Mouse (Mus musculus) intestine, postnatal 0 days (tissue): ENCODE measurements around the gene Hras. TPM values are rescaled to one million over a fixed set of nuclear protein-coding genes. Genes with fewer than 3 reads are reported as not detected.

Source experiments
- ATAC-seq: fragments of 200-750 bp; cut with Nextera tagmentation; 2 replicates; pipeline ENCODE4 v1.8.0; 2017; ENCODE audit warnings: mild to moderate bottlenecking, moderate TSS enrichment, moderate library complexity
- H3K27ac ChIP-seq: fragments of 300-500 bp; sonication (generic); 2 replicates; pipeline ENCODE4 v1.5.1; 2014; ENCODE audit warnings: mild to moderate bottlenecking, low read depth, low read length, moderate library complexity
- H3K27me3 ChIP-seq: fragments of 300-500 bp; sonication (generic); replicated peaks from 2 replicates; pipeline ENCODE4 v1.6.1; 2014; ENCODE audit warnings: low read length, mixed read lengths; ENCODE audit not compliant: control insufficient read depth, insufficient read depth
- H3K36me3 ChIP-seq: fragments of 300-500 bp; sonication (generic); 2 replicates; pipeline ENCODE4 v1.6.1; 2014; ENCODE audit warnings: mild to moderate bottlenecking, moderate library complexity; ENCODE audit not compliant: control insufficient read depth, insufficient read depth
- H3K4me1 ChIP-seq: fragments of 300-500 bp; sonication (generic); replicated peaks from 2 replicates; pipeline ENCODE4 v1.6.1; 2014; ENCODE audit warnings: antibody characterized with exemption, low read length, mixed read lengths; ENCODE audit not compliant: control insufficient read depth, insufficient read depth
- H3K4me2 ChIP-seq: fragments of 300-500 bp; sonication (generic); replicated peaks from 2 replicates; pipeline ENCODE4 v1.6.1; 2014; ENCODE audit warnings: low read depth, mild to moderate bottlenecking, moderate library complexity
- H3K4me3 ChIP-seq: fragments of 300-500 bp; sonication (generic); 2 replicates; pipeline ENCODE4 v1.5.1; 2014; ENCODE audit warnings: low read depth, low read length
- H3K9ac ChIP-seq: fragments of 300-500 bp; sonication (generic); 2 replicates; pipeline ENCODE4 v1.6.1; 2014; ENCODE audit warnings: mild to moderate bottlenecking, low read depth, low read length
- H3K9me3 ChIP-seq: fragments of 300-500 bp; sonication (generic); 2 replicates; pipeline ENCODE4 v1.6.1; 2016; ENCODE audit warnings: mixed run types; ENCODE audit not compliant: control insufficient read depth
- CTCF ChIP-seq: sonication (generic); IDR thresholded peaks from 2 replicates; pipeline ENCODE4 v1.5.1; 2016; ENCODE audit warnings: low read depth, mild to moderate bottlenecking, control low read depth, antibody characterized with exemption, moderate library complexity
- WGBS: fragments of 180-500 bp; shearing (Covaris S2); extraction: QIAGEN DNeasy Blood & Tissue Kit; methylation state at CpG from one replicate; pipeline ENCODE4 v1.1.7; 2014; 5-methylcytosine and 5-hydroxymethylcytosine counted together
- polyA plus RNA-seq: library from polyadenylated mRNA; unstranded; fragments of >200 nt; fragmentation: Nextera tagmentation; extraction: Ambion mirVana; gene quantifications from 2 replicates; pipeline ENCODE4 v1.2.1, GENCODE M21; 2015

The Hras gene
- polyA plus RNA-seq, 1 experiment from 2014 or later, result 72.3 TPM

DNA sequence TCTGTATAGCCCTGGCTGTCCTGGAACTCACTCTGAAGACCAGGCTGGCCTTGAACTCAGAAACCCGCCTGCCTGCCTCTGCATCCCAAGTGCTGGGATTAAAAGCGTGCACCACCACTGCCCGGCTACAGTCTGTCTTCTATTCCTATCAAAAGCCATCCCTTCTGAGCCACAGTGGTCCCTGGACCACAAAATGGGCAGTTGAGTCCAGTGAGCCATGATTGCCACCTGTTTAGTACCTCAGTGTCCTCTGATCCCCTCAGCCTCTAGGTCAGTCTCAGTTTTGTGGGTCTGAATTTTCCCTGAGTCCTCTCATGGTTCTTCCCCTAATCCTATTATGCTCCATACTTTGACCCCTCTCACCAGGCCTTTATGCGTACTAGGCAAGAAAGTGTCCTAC, 34.0 kb upstream of the Hras start:
- ATAC-seq, result no peak
- H3K27ac ChIP-seq, result no peak overlapping the region
- peak overlapping the region; percentile 79; the same call in 1 of the 2 replicates for H3K4me2 ChIP-seq
- 76% methylated on average over 4 of the region's 4 CpGs for WGBS
- H3K4me3 ChIP-seq, result no peak overlapping the region; the same call in 1 of the 2 replicates
- H3K36me3 ChIP-seq, result peaks cover 20% of the 10 kb centered on the region
- H3K4me1 ChIP-seq, result peaks cover 4% of the 10 kb centered on the region; the same call in 1 of the 2 replicates
- no peak for TF ChIP-seq CTCF
- no peaks in the 10 kb centered on the region for H3K9me3 ChIP-seq
- H3K9ac ChIP-seq, result peak overlapping the region; percentile 92; the same call in 1 of the 2 replicates
- no peaks in the 10 kb centered on the region for H3K27me3 ChIP-seq

DNA sequence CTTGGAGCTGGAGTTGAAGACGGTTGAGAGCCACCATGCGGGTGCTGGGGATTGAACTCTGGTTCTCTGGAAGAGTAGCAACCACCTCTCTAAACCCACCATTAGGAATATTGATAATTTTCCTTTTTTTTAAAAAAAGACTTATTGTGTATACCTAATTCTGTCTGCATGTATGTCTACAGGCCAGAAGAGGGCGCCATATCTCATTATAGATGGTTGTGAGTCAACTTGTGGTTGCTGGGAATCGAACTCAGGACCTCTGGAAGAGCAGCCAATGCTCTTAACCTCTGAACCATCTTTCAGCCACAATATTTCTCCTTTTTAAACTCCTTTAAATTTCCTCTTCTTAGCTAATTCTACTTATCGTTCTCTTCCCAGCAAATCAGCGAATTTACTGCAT, 32.7 kb upstream of the Hras start:
- Histone ChIP-seq H3K9me3 (no peaks in the 10 kb centered on the region), H3K4me3 (no peak overlapping the region), H3K4me2 (no peak overlapping the region), H3K27ac (no peak overlapping the region), H3K27me3 (no peaks in the 10 kb centered on the region), H3K9ac (no peak overlapping the region), H3K4me1 (peaks cover 5% of the 10 kb centered on the region; the same call in 1 of the 2 replicates), H3K36me3 (peaks cover 8% of the 10 kb centered on the region; the same call in 1 of the 2 replicates)
- no peak for TF ChIP-seq CTCF
- ATAC-seq, result no peak
- 86% methylated on average over 6 of the region's 6 CpGs for WGBS

DNA sequence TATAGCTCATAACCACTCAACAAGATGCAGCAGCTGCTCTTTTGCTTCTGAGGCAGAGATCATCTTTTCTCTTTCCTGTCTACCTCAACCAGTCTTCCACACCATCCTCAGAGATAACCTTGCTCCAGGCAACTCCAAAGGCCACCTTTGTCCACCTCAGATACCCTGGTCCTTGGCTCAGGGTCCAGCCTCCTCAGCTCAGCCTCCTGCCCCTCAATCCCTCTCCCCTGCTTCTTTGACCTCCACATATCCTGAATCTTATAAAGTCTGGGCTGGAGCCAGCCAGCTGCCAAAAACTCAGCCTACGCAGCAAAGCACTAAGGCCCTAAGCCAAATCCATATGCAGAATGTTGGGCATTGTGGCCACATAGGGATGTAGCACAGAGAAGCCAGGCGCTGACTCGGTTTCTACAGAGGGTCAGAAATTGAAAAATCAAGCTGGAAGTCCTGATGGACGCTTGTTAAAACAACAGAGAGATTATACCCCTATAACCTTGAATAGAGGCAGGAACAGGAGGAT, 29.0 kb upstream of the Hras start:
- Histone ChIP-seq H3K27ac (0 out of 2 replicates have a peak overlapping the region, but pooled peaks have one; percentile 37), H3K4me2 (peak overlapping the region; percentile 94; the same call in 1 of the 2 replicates), H3K9ac (no peak overlapping the region), H3K4me1 (peaks cover 16% of the 10 kb centered on the region), H3K4me3 (no peak overlapping the region), H3K36me3 (peaks cover 2% of the 10 kb centered on the region; the same call in 1 of the 2 replicates), H3K27me3 (no peaks in the 10 kb centered on the region), H3K9me3 (no peaks in the 10 kb centered on the region)
- no peak for ATAC-seq
- 88% methylated on average over 4 of the region's 4 CpGs for WGBS
- TF ChIP-seq CTCF, result no peak

- Histone ChIP-seq H3K4me1 (peaks cover 21% of the 10 kb centered on the region), H3K4me3 (peak overlapping the region; percentile 53; the same call in 1 of the 2 replicates), H3K4me2 (peak overlapping the region; percentile 94), H3K27ac (peak overlapping the region; percentile 37), H3K27me3 (no peaks in the 10 kb centered on the region), H3K9me3 (no peaks in the 10 kb centered on the region), H3K36me3 (peaks cover 8% of the 10 kb centered on the region; the same call in 1 of the 2 replicates), H3K9ac (no peak overlapping the region)
- ATAC-seq, result no peak
- no peak for TF ChIP-seq CTCF
- WGBS, result 5% methylated on average over 8 of the region's 8 CpGs
Observed at GRCm38 (mm10) chr7:141222126-141222467, 28.3 kb upstream of the Hras start.

GRCm38 (mm10) chr7:141221249-141222125, 27.7 kb upstream of the Hras start:
- no peaks in the 10 kb centered on the region for H3K27me3 ChIP-seq
- H3K4me1 ChIP-seq, result peaks cover 25% of the 10 kb centered on the region
- peak; percentile 62 for TF ChIP-seq CTCF
- peak overlapping the region; percentile 53 for H3K4me3 ChIP-seq
- ATAC-seq, result peak; percentile 96
- H3K9me3 ChIP-seq, result no peaks in the 10 kb centered on the region
- WGBS, result 3% methylated on average over 44 of the region's 44 CpGs
- H3K9ac ChIP-seq, result peak overlapping the region; percentile 62
- peak overlapping the region; percentile 37 for H3K27ac ChIP-seq
- H3K4me2 ChIP-seq, result peak overlapping the region; percentile 94
- H3K36me3 ChIP-seq, result peaks cover 12% of the 10 kb centered on the region; the same call in 1 of the 2 replicates

GRCm38 (mm10) chr7:141220377-141220776, 26.6 kb upstream of the Hras start:
- H3K9ac ChIP-seq, result no peak overlapping the region
- H3K9me3 ChIP-seq, result no peaks in the 10 kb centered on the region
- H3K27me3 ChIP-seq, result no peaks in the 10 kb centered on the region
- ATAC-seq, result no peak
- no peak overlapping the region for H3K27ac ChIP-seq
- peaks cover 25% of the 10 kb centered on the region for H3K4me1 ChIP-seq
- peak overlapping the region; percentile 94 for H3K4me2 ChIP-seq
- WGBS, result 66% methylated on average over 1 of the region's 1 CpGs
- H3K4me3 ChIP-seq, result no peak overlapping the region
- H3K36me3 ChIP-seq, result peaks cover 12% of the 10 kb centered on the region; the same call in 1 of the 2 replicates
- TF ChIP-seq CTCF, result no peak
